Mouse (Mus musculus): ENCODE data around the gene Gpd1. TPM values are rescaled to one million over a fixed set of nuclear protein-coding genes. Genes with fewer than 3 reads are reported as not detected.

The Gpd1 gene
- 3.6 and 4.1 TPM in 2 replicates for polyA plus RNA-seq (2012; rRNA removed)

GRCm38 (mm10) chr15:99717386-99718334 is at the start of gene Gpd1:
Gpd1 (plus strand) TSS chr15:99717515.

GRCm38 (mm10) chr15:99670154-99670821 is 47.0 kb upstream of the Gpd1 start, which contains the start of gene Asic1:
Asic1 (plus strand) TSS chr15:99670368.

GRCm38 (mm10) chr15:99701999-99702900 is 15.1 kb upstream of the Gpd1 start, which contains the start of gene Smarcd1:
Smarcd1 (plus strand) TSS chr15:99702129.

GRCm38 (mm10) chr15:99705440-99706048 is 11.8 kb upstream of the Gpd1 start, which contains the start of gene Gm17349:
Gm17349 (minus strand) TSS chr15:99705490.

GRCm38 (mm10) chr15:99725341-99726155 is 8.2 kb downstream of the Gpd1 start, which contains the start of gene Cox14:
Cox14 (plus strand) TSS chr15:99725618.

GRCm38 (mm10) chr15:99772881-99772924 is 55.4 kb downstream of the Gpd1 start, which contains the start of gene Cers5:
Cers5 (minus strand) TSS chr15:99772885.

Other genes starting within 250 kb of the Gpd1 start
- 13.6 and 15.7 TPM in 2 replicates for gene Bcdin3d, start 242.8 kb upstream of the Gpd1 start, polyA plus RNA-seq (2012; rRNA removed)
- gene Faim2, start 189.3 kb upstream of the Gpd1 start, polyA plus RNA-seq (2012; rRNA removed): 5.2 and 7.8 TPM in 2 replicates
- not detected in 2 replicates for gene Aqp2, start 138.5 kb upstream of the Gpd1 start, polyA plus RNA-seq (2012; rRNA removed)
- gene Aqp5, start 126.7 kb upstream of the Gpd1 start, polyA plus RNA-seq (2012; rRNA removed): 0.86 and 1.3 TPM in 2 replicates
- gene Aqp6, start 116.1 kb upstream of the Gpd1 start, polyA plus RNA-seq (2012; rRNA removed): 2.8 and 4.0 TPM in 2 replicates
- gene Racgap1, start 65.9 kb upstream of the Gpd1 start, polyA plus RNA-seq (2012; rRNA removed): 93.4 and 121 TPM in 2 replicates
- 79.2 and 82.0 TPM in 2 replicates for gene Asic1, start 47.1 kb upstream of the Gpd1 start, polyA plus RNA-seq (2012; rRNA removed)
- gene Smarcd1, start 15.4 kb upstream of the Gpd1 start, polyA plus RNA-seq (2012; rRNA removed): 177 and 197 TPM in 2 replicates
- not detected in 2 replicates for gene Gm17349, start 12.0 kb upstream of the Gpd1 start, polyA plus RNA-seq (2012; rRNA removed)
- 171 and 183 TPM in 2 replicates for gene Cox14, start 8.1 kb downstream of the Gpd1 start, polyA plus RNA-seq (2012; rRNA removed)
- 62.4 and 67.4 TPM in 2 replicates for gene Cers5, start 55.4 kb downstream of the Gpd1 start, polyA plus RNA-seq (2012; rRNA removed)
- 27.7 and 32.4 TPM in 2 replicates for gene Lima1, start 157.9 kb downstream of the Gpd1 start, polyA plus RNA-seq (2012; rRNA removed)
- under 0.01 and 0.11 TPM in 2 replicates for gene Fam186a, start 249.5 kb downstream of the Gpd1 start, polyA plus RNA-seq (2012; rRNA removed)

Measured in central nervous system, embryonic 14 days (tissue).